Mouse (Mus musculus) hindbrain, embryonic 15.5 days (tissue): Measurements from ENCODE around the gene Mup20. TPM values are rescaled to one million over a fixed set of nuclear protein-coding genes. Genes with fewer than 3 reads are reported as not detected.

Experiments used
- polyA plus RNA-seq: library from polyadenylated mRNA; unstranded; fragments of >200 nt; fragmentation: Nextera tagmentation; extraction: Ambion mirVana; gene quantifications from 2 replicates; pipeline ENCODE4 v1.2.1, GENCODE M21; 2015

Gene Mup20
- polyA plus RNA-seq, 1 experiment from 2014 or later: not detected

Other genes with a start within 250 kb of the Mup20 start
- gene Mup5, start 218.9 kb downstream of the Mup20 start, polyA plus RNA-seq: not detected in 2 replicates
- gene Mup3, start 33.2 kb upstream of the Mup20 start, polyA plus RNA-seq: not detected in 2 replicates
- not detected in 2 replicates for gene Mup21, start 96.7 kb upstream of the Mup20 start, polyA plus RNA-seq
- gene Zfp37, start 176.9 kb upstream of the Mup20 start, polyA plus RNA-seq: 24.4 and 28.3 TPM in 2 replicates
- 16.7 and 19.5 TPM in 2 replicates for gene Slc31a2, start 208.4 kb upstream of the Mup20 start, polyA plus RNA-seq